Mouse (Mus musculus) hindbrain, embryonic 16.5 days (tissue): ENCODE results near the gene Gm9857. TPM values are rescaled to one million over a fixed set of nuclear protein-coding genes. Genes with fewer than 3 reads are reported as not detected.

Source experiments
- ATAC-seq: fragments of 200-750 bp; cut with Nextera tagmentation; 2 replicates; pipeline ENCODE4 v1.8.0; 2017; ENCODE audit warnings: moderate TSS enrichment, moderate library complexity
- H3K27ac ChIP-seq: fragments of 300-500 bp; sonication (generic); 2 replicates; pipeline ENCODE4 v1.5.1; 2014; ENCODE audit warnings: low read depth, mild to moderate bottlenecking, control low read depth, low read length, moderate library complexity
- H3K27me3 ChIP-seq: fragments of 300-500 bp; sonication (generic); replicated peaks from 2 replicates; pipeline ENCODE4 v1.6.1; 2014; ENCODE audit warnings: low read length; ENCODE audit not compliant: control insufficient read depth, insufficient read depth
- H3K36me3 ChIP-seq: fragments of 300-500 bp; sonication (generic); 2 replicates; pipeline ENCODE4 v1.6.1; 2014; ENCODE audit warnings: mild to moderate bottlenecking, low read length, moderate library complexity, mixed read lengths; ENCODE audit not compliant: control insufficient read depth, insufficient read depth
- H3K4me1 ChIP-seq: fragments of 300-500 bp; sonication (generic); 2 replicates; pipeline ENCODE4 v1.6.1; 2014; ENCODE audit warnings: low read depth, low read length; ENCODE audit not compliant: control insufficient read depth, insufficient read depth
- H3K4me2 ChIP-seq: fragments of 300-500 bp; sonication (generic); 2 replicates; pipeline ENCODE4 v1.6.1; 2014; ENCODE audit warnings: mild to moderate bottlenecking, low read length, control low read depth, moderate library complexity
- H3K4me3 ChIP-seq: fragments of 300-500 bp; sonication (generic); 2 replicates; pipeline ENCODE4 v1.5.1; 2014; ENCODE audit warnings: mild to moderate bottlenecking, low read length, control low read depth, moderate library complexity
- H3K9ac ChIP-seq: fragments of 300-500 bp; sonication (generic); 2 replicates; pipeline ENCODE4 v1.6.1; 2014; ENCODE audit warnings: low read depth, mild to moderate bottlenecking, control low read depth, low read length, moderate library complexity
- H3K9me3 ChIP-seq: fragments of 300-500 bp; sonication (generic); 2 replicates; pipeline ENCODE4 v1.6.1; 2014; ENCODE audit warnings: mild to moderate bottlenecking, low read length, moderate library complexity; ENCODE audit not compliant: control insufficient read depth
- WGBS: fragments of 180-500 bp; shearing (Covaris S2); extraction: QIAGEN DNeasy Blood & Tissue Kit; methylation state at CpG from one replicate; pipeline ENCODE4 v1.1.7; 2014; 5-methylcytosine and 5-hydroxymethylcytosine counted together
- polyA plus RNA-seq: library from polyadenylated mRNA; unstranded; fragments of >200 nt; fragmentation: Nextera tagmentation; extraction: Ambion mirVana; gene quantifications from 2 replicates; pipeline ENCODE4 v1.2.1, GENCODE M21; 2015

Gm9857 gene
- polyA plus RNA-seq, 1 experiment from 2014 or later = not detected

- Histone ChIP-seq H3K27ac (no peak within 1 kb of the TSS), H3K4me1 (no peaks in the 10 kb centered on the region), H3K27me3 (no peaks in the 10 kb centered on the region), H3K36me3 (no peaks in the 10 kb centered on the region), H3K9ac (peak within 1 kb of the TSS; percentile 8), H3K4me3 (peak within 1 kb of the TSS; percentile 31), H3K4me2 (peak within 1 kb of the TSS; percentile 54), H3K9me3 (no peaks in the 10 kb centered on the region; the same call in 1 of the 2 replicates)
- 90% methylated on average over 5 of the region's 5 CpGs for WGBS
- ATAC-seq = no peak
Measured at GRCm38 (mm10) chr3:108939573-108939972, 672 bp downstream of the Gm9857 start, which contains the start of gene Henmt1. Gene Henmt1 (plus strand): TSS chr3:108939873.

- 95% methylated on average over 5 of the region's 5 CpGs for WGBS
- no peak; the same call in 1 of the 2 replicates for ATAC-seq
- H3K27me3 ChIP-seq = no peaks in the 10 kb centered on the region
- no peaks in the 10 kb centered on the region for H3K4me1 ChIP-seq
- no peaks in the 10 kb centered on the region; the same call in 1 of the 2 replicates for H3K9me3 ChIP-seq
- H3K36me3 ChIP-seq = no peaks in the 10 kb centered on the region
- no peak overlapping the region for H3K4me2 ChIP-seq
- H3K9ac ChIP-seq = no peak overlapping the region
- H3K27ac ChIP-seq = no peak overlapping the region
- no peak overlapping the region for H3K4me3 ChIP-seq
Measured at GRCm38 (mm10) chr3:108938691-108939090, 1.6 kb downstream of the Gm9857 start.

DNA sequence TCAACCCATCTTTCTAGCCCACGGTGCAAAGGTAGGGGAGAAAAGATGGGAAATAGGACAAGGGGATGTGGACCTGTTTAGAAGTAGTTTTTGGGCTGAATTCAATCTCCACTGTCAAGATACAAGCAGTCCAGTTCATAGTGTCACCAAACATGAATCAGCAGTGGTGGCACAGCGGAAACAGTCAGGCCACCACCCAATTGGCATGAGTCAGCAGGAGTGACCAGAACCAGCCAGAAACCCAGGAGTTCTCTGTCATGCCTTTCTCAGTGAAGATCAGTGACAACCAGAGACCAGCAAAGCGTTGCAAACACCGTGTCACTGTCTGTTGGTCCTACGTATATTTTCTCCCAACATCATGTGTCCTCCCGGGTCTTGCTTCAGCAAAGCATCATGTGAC is 6.7 kb downstream of the Gm9857 start:
- ATAC-seq = no peak
- H3K4me2 ChIP-seq = no peak overlapping the region
- H3K9ac ChIP-seq = no peak overlapping the region
- H3K4me3 ChIP-seq = no peak overlapping the region
- WGBS = 93% methylated on average over 6 of the region's 6 CpGs
- H3K4me1 ChIP-seq = no peaks in the 10 kb centered on the region
- H3K27me3 ChIP-seq = no peaks in the 10 kb centered on the region
- H3K27ac ChIP-seq = no peak overlapping the region
- H3K36me3 ChIP-seq = no peaks in the 10 kb centered on the region
- no peaks in the 10 kb centered on the region for H3K9me3 ChIP-seq

GRCm38 (mm10) chr3:108926308-108926707 is 13.9 kb downstream of the Gm9857 start:
- H3K27me3 ChIP-seq = no peaks in the 10 kb centered on the region
- ATAC-seq = no peak
- no peak overlapping the region for H3K9ac ChIP-seq
- no peaks in the 10 kb centered on the region for H3K4me1 ChIP-seq
- no peak overlapping the region for H3K4me2 ChIP-seq
- no peak overlapping the region for H3K4me3 ChIP-seq
- H3K27ac ChIP-seq = no peak overlapping the region
- H3K36me3 ChIP-seq = no peaks in the 10 kb centered on the region
- WGBS = 58% methylated on average over 1 of the region's 1 CpGs
- no peaks in the 10 kb centered on the region for H3K9me3 ChIP-seq

DNA sequence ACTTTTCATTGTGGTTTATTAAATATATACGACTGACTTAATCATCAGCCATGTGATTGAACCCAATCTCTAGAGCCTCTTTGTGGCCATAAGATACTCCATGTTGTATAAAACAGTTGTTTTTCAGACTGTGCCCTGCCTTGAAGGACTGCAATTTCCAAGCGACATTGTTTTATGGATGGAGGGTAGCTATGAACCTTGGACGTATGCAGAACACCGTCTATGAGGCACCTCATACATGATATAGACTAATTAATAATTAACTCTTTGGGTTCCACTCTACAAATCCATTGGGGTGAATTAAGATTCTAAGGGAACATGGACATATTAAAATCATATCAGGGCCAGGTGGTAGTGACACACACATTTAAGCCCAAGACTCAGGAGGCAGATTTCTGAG is 14.6 kb downstream of the Gm9857 start:
- Histone ChIP-seq H3K4me3 (no peak overlapping the region), H3K4me2 (no peak overlapping the region), H3K9me3 (no peaks in the 10 kb centered on the region), H3K27me3 (no peaks in the 10 kb centered on the region), H3K9ac (no peak overlapping the region), H3K36me3 (no peaks in the 10 kb centered on the region), H3K4me1 (no peaks in the 10 kb centered on the region), H3K27ac (no peak overlapping the region)
- ATAC-seq = no peak
- 94% methylated on average over 4 of the region's 4 CpGs for WGBS

- WGBS = 90% methylated on average over 1 of the region's 1 CpGs
- no peak overlapping the region for H3K4me3 ChIP-seq
- H3K9ac ChIP-seq = no peak overlapping the region
- ATAC-seq = no peak
- H3K27ac ChIP-seq = no peak overlapping the region
- H3K4me1 ChIP-seq = no peaks in the 10 kb centered on the region
- no peaks in the 10 kb centered on the region for H3K27me3 ChIP-seq
- no peaks in the 10 kb centered on the region for H3K9me3 ChIP-seq
- H3K36me3 ChIP-seq = no peaks in the 10 kb centered on the region
- no peak overlapping the region for H3K4me2 ChIP-seq
Measured at GRCm38 (mm10) chr3:108921822-108922221, 18.4 kb downstream of the Gm9857 start.

- Histone ChIP-seq H3K27ac (no peak overlapping the region), H3K36me3 (no peaks in the 10 kb centered on the region), H3K9me3 (no peaks in the 10 kb centered on the region), H3K27me3 (no peaks in the 10 kb centered on the region), H3K4me1 (no peaks in the 10 kb centered on the region), H3K9ac (no peak overlapping the region), H3K4me3 (no peak overlapping the region), H3K4me2 (no peak overlapping the region)
- 90% methylated on average over 3 of the region's 3 CpGs for WGBS
- ATAC-seq = no peak
Measured at GRCm38 (mm10) chr3:108920442-108921070, 19.7 kb downstream of the Gm9857 start.

- no peaks in the 10 kb centered on the region for H3K4me1 ChIP-seq
- H3K9me3 ChIP-seq = no peaks in the 10 kb centered on the region
- no peak overlapping the region for H3K4me3 ChIP-seq
- no peak overlapping the region for H3K4me2 ChIP-seq
- no peak for ATAC-seq
- 90% methylated on average over 1 of the region's 1 CpGs for WGBS
- no peak overlapping the region for H3K27ac ChIP-seq
- H3K9ac ChIP-seq = no peak overlapping the region
- no peaks in the 10 kb centered on the region for H3K36me3 ChIP-seq
- no peaks in the 10 kb centered on the region for H3K27me3 ChIP-seq
Measured at GRCm38 (mm10) chr3:108918852-108919251, 21.4 kb downstream of the Gm9857 start.

- Histone ChIP-seq H3K4me3 (no peak overlapping the region), H3K9me3 (no peaks in the 10 kb centered on the region), H3K4me2 (no peak overlapping the region), H3K4me1 (no peaks in the 10 kb centered on the region), H3K36me3 (no peaks in the 10 kb centered on the region), H3K27me3 (no peaks in the 10 kb centered on the region), H3K9ac (no peak overlapping the region), H3K27ac (no peak overlapping the region)
- ATAC-seq = no peak
- WGBS = 61% methylated on average over 3 of the region's 3 CpGs
Measured at GRCm38 (mm10) chr3:108917986-108918385, 22.3 kb downstream of the Gm9857 start.
